Mouse (Mus musculus): ENCODE results near the gene Olfr91. TPM values are rescaled to one million over a fixed set of nuclear protein-coding genes. Genes with fewer than 3 reads are reported as not detected.

The Olfr91 gene
- total RNA-seq, 1 experiment from 2014 or later, result not detected

Other genes with a start within 250 kb of the Olfr91 start
- gene Trim15, start 231.1 kb downstream of the Olfr91 start, total RNA-seq (2017), result not detected in 3 replicates
- 0.49 to 16.6 TPM (median 11.1 TPM) in 3 replicates for gene Trim10, start 228.7 kb downstream of the Olfr91 start, total RNA-seq (2017)
- gene Trim40, start 208.2 kb downstream of the Olfr91 start, total RNA-seq (2017), result not detected in 3 replicates
- not detected in 3 replicates for gene Trim31, start 200.2 kb downstream of the Olfr91 start, total RNA-seq (2017)
- 2.6 TPM in 1 of 3 replicates, not detected in the others for gene Rnf39, start 155.4 kb downstream of the Olfr91 start, total RNA-seq (2017)
- gene Ppp1r11, start 146.5 kb downstream of the Olfr91 start, total RNA-seq (2017), result 41.5 to 96.1 TPM (median 79.2 TPM) in 3 replicates
- 28.2 to 45.0 TPM (median 30.5 TPM) in 3 replicates for gene Znrd1, start 139.7 kb downstream of the Olfr91 start, total RNA-seq (2017)
- 1.1 to 4.4 TPM (median 3.4 TPM) in 3 replicates for gene Znrd1as, start 139.7 kb downstream of the Olfr91 start, total RNA-seq (2017)
- not detected in 3 replicates for gene 2410137M14Rik, start 117.0 kb downstream of the Olfr91 start, total RNA-seq (2017)
- not detected in 3 replicates for gene H2-M5, start 108.7 kb downstream of the Olfr91 start, total RNA-seq (2017)
- 0.64 to 3.4 TPM in 2 of 3 replicates, not detected in the other for gene Zfp57, start 97.1 kb downstream of the Olfr91 start, total RNA-seq (2017)
- gene Mog, start 74.9 kb downstream of the Olfr91 start, total RNA-seq (2017), result not detected in 3 replicates
- gene Gabbr1, start 52.3 kb downstream of the Olfr91 start, total RNA-seq (2017), result 20.1 to 24.2 TPM (median 24.1 TPM) in 3 replicates
- not detected in 3 replicates for gene Olfr90, start 9.8 kb downstream of the Olfr91 start, total RNA-seq (2017)
- gene Olfr92, start 21.8 kb upstream of the Olfr91 start, total RNA-seq (2017), result 0.48 TPM in 1 of 3 replicates, not detected in the others
- gene Olfr93, start 63.2 kb upstream of the Olfr91 start, total RNA-seq (2017), result not detected in 3 replicates
- not detected in 3 replicates for gene Ubd, start 95.6 kb upstream of the Olfr91 start, total RNA-seq (2017)
- gene Olfr94, start 102.7 kb upstream of the Olfr91 start, total RNA-seq (2017), result not detected in 3 replicates
- not detected in 3 replicates for gene Olfr95, start 114.8 kb upstream of the Olfr91 start, total RNA-seq (2017)
- gene Olfr96, start 121.9 kb upstream of the Olfr91 start, total RNA-seq (2017), result not detected in 3 replicates
- gene Olfr97, start 139.1 kb upstream of the Olfr91 start, total RNA-seq (2017), result not detected in 3 replicates
- gene Olfr98, start 165.5 kb upstream of the Olfr91 start, total RNA-seq (2017), result not detected in 3 replicates
- gene H2-M3, start 171.9 kb upstream of the Olfr91 start, total RNA-seq (2017), result 78.7 to 86.4 TPM (median 79.2 TPM) in 3 replicates
- not detected in 3 replicates for gene Olfr99, start 185.2 kb upstream of the Olfr91 start, total RNA-seq (2017)
- not detected in 3 replicates for gene Olfr101, start 206.0 kb upstream of the Olfr91 start, total RNA-seq (2017)
- gene Olfr102, start 218.8 kb upstream of the Olfr91 start, total RNA-seq (2017), result not detected in 3 replicates
- gene Olfr103, start 241.4 kb upstream of the Olfr91 start, total RNA-seq (2017), result not detected in 3 replicates